Mouse (Mus musculus): ENCODE measurements around the gene Popdc3. TPM values are rescaled to one million over a fixed set of nuclear protein-coding genes. Genes with fewer than 3 reads are reported as not detected.
"Not testable (repeated sequence)": the region's sequence is repeated elsewhere in the genome, so short reads cannot be mapped to it uniquely, and the experiment has no call there.

The Popdc3 gene
- 0.51 and 0.59 TPM in 2 replicates for polyA plus RNA-seq (2015; fragmentation: Nextera tagmentation; extraction: Ambion mirVana)

- not testable (repeated sequence) for H3K4me1 ChIP-seq (ENCODE audit: control insufficient read depth, insufficient read depth, low read length); H3K36me3 ChIP-seq (ENCODE audit: control insufficient read depth, insufficient read depth, low read length); H3K9me3 ChIP-seq (ENCODE audit: control insufficient read depth, low read length); ATAC-seq; H3K4me3 ChIP-seq (ENCODE audit: low read length); H3K27me3 ChIP-seq (replicated peaks; ENCODE audit: control insufficient read depth, insufficient read depth, low read length); H3K4me2 ChIP-seq (ENCODE audit: low read depth, low read length); H3K9ac ChIP-seq (ENCODE audit: low read depth, low read length); H3K27ac ChIP-seq (ENCODE audit: low read length)
- 80% methylated on average over 1 of the region's 5 CpGs for WGBS
Observed at GRCm38 (mm10) chr10:45177798-45178197, at the start of gene Popdc3. Popdc3 (plus strand) TSS chr10:45178098.

DNA sequence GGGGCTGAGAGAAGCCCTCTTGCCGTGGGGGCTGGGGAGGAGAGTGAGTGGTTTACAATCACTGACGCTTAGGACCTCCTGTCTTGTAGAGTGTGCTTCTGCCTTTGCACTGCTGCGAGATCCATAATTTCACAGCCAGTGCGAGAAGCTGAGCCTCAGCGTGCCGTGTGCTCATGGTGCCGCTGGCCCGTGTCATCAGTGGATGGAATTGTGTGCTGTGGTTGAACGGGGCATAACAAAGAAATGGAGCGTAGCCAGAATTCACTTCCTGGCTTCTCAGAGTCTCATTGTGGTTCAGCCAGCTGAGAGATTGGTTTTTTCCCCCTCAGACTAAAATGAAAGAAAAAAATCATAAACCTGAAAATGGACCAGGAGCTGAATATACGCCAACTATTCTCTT lies 48.8 kb upstream of the Popdc3 start:
- H3K27me3 ChIP-seq (replicated peaks; ENCODE audit: control insufficient read depth, insufficient read depth, low read length), result no peaks in the 10 kb centered on the region
- H3K4me3 ChIP-seq (ENCODE audit: low read length), result no peak overlapping the region
- H3K27ac ChIP-seq (ENCODE audit: low read length), result no peak overlapping the region
- no peak overlapping the region for H3K4me2 ChIP-seq (ENCODE audit: low read depth, low read length)
- H3K9ac ChIP-seq (ENCODE audit: low read depth, low read length), result no peak overlapping the region
- 63% methylated on average over 11 of the region's 11 CpGs for WGBS
- ATAC-seq, result no peak
- H3K9me3 ChIP-seq (ENCODE audit: control insufficient read depth, low read length), result no peaks in the 10 kb centered on the region
- peaks cover 3% of the 10 kb centered on the region; the same call in 1 of the 2 replicates for H3K36me3 ChIP-seq (ENCODE audit: control insufficient read depth, insufficient read depth, low read length)
- H3K4me1 ChIP-seq (ENCODE audit: control insufficient read depth, insufficient read depth, low read length), result 0 out of 2 replicates have a peak, but pooled peaks cover 4% of the 10 kb centered on the region

GRCm38 (mm10) chr10:45130004-45130403 lies 47.9 kb upstream of the Popdc3 start:
- 67% methylated on average over 6 of the region's 6 CpGs for WGBS

GRCm38 (mm10) chr10:45132371-45132770 lies 45.5 kb upstream of the Popdc3 start:
- ATAC-seq, result no peak
- no peak overlapping the region for H3K27ac ChIP-seq (ENCODE audit: low read length)
- WGBS, result 71% methylated on average over 4 of the region's 4 CpGs
- no peak overlapping the region for H3K4me2 ChIP-seq (ENCODE audit: low read depth, low read length)
- no peak overlapping the region for H3K9ac ChIP-seq (ENCODE audit: low read depth, low read length)
- H3K27me3 ChIP-seq (replicated peaks; ENCODE audit: control insufficient read depth, insufficient read depth, low read length), result no peaks in the 10 kb centered on the region
- H3K36me3 ChIP-seq (ENCODE audit: control insufficient read depth, insufficient read depth, low read length), result peaks cover 5% of the 10 kb centered on the region; the same call in 1 of the 2 replicates
- H3K9me3 ChIP-seq (ENCODE audit: control insufficient read depth, low read length), result no peaks in the 10 kb centered on the region
- H3K4me3 ChIP-seq (ENCODE audit: low read length), result no peak overlapping the region
- 0 out of 2 replicates have a peak, but pooled peaks cover 4% of the 10 kb centered on the region for H3K4me1 ChIP-seq (ENCODE audit: control insufficient read depth, insufficient read depth, low read length)

More at GRCm38 (mm10) chr10:45130004-45130403, 47.9 kb upstream of the Popdc3 start:
- Histone ChIP-seq H3K4me1 (ENCODE audit: control insufficient read depth, insufficient read depth, low read length) (0 out of 2 replicates have a peak, but pooled peaks cover 4% of the 10 kb centered on the region), H3K4me3 (ENCODE audit: low read length) (no peak overlapping the region), H3K4me2 (ENCODE audit: low read depth, low read length) (no peak overlapping the region), H3K36me3 (ENCODE audit: control insufficient read depth, insufficient read depth, low read length) (peaks cover 3% of the 10 kb centered on the region; the same call in 1 of the 2 replicates), H3K27me3 (replicated peaks; ENCODE audit: control insufficient read depth, insufficient read depth, low read length) (no peaks in the 10 kb centered on the region), H3K9ac (ENCODE audit: low read depth, low read length) (no peak overlapping the region), H3K9me3 (ENCODE audit: control insufficient read depth, low read length) (no peaks in the 10 kb centered on the region), H3K27ac (ENCODE audit: low read length) (no peak overlapping the region)
- peak; percentile 92 for ATAC-seq

GRCm38 (mm10) chr10:45136806-45137205 lies 41.1 kb upstream of the Popdc3 start:
- no peak overlapping the region for H3K27ac ChIP-seq (ENCODE audit: low read length)
- 89% methylated on average over 7 of the region's 7 CpGs for WGBS
- no peak for ATAC-seq
- no peaks in the 10 kb centered on the region for H3K9me3 ChIP-seq (ENCODE audit: control insufficient read depth, low read length)
- no peak overlapping the region for H3K4me2 ChIP-seq (ENCODE audit: low read depth, low read length)
- peaks cover 3% of the 10 kb centered on the region; the same call in 1 of the 2 replicates for H3K36me3 ChIP-seq (ENCODE audit: control insufficient read depth, insufficient read depth, low read length)
- no peaks in the 10 kb centered on the region for H3K27me3 ChIP-seq (replicated peaks; ENCODE audit: control insufficient read depth, insufficient read depth, low read length)
- H3K4me1 ChIP-seq (ENCODE audit: control insufficient read depth, insufficient read depth, low read length), result no peaks in the 10 kb centered on the region
- no peak overlapping the region for H3K4me3 ChIP-seq (ENCODE audit: low read length)
- H3K9ac ChIP-seq (ENCODE audit: low read depth, low read length), result no peak overlapping the region

- Histone ChIP-seq H3K9me3 (ENCODE audit: control insufficient read depth, low read length) (no peaks in the 10 kb centered on the region), H3K27me3 (replicated peaks; ENCODE audit: control insufficient read depth, insufficient read depth, low read length) (no peaks in the 10 kb centered on the region), H3K4me2 (ENCODE audit: low read depth, low read length) (no peak overlapping the region), H3K36me3 (ENCODE audit: control insufficient read depth, insufficient read depth, low read length) (0 out of 2 replicates have a peak, but pooled peaks cover 3% of the 10 kb centered on the region), H3K27ac (ENCODE audit: low read length) (no peak overlapping the region), H3K9ac (ENCODE audit: low read depth, low read length) (no peak overlapping the region), H3K4me3 (ENCODE audit: low read length) (no peak overlapping the region), H3K4me1 (ENCODE audit: control insufficient read depth, insufficient read depth, low read length) (no peaks in the 10 kb centered on the region)
- WGBS, result 74% methylated on average over 4 of the region's 4 CpGs
- ATAC-seq, result no peak
Observed at GRCm38 (mm10) chr10:45139910-45140309, 38.0 kb upstream of the Popdc3 start.

- no peaks in the 10 kb centered on the region for H3K9me3 ChIP-seq (ENCODE audit: control insufficient read depth, low read length)
- no peak overlapping the region for H3K27ac ChIP-seq (ENCODE audit: low read length)
- H3K4me3 ChIP-seq (ENCODE audit: low read length), result no peak overlapping the region
- H3K27me3 ChIP-seq (replicated peaks; ENCODE audit: control insufficient read depth, insufficient read depth, low read length), result no peaks in the 10 kb centered on the region
- 87% methylated on average over 7 of the region's 7 CpGs for WGBS
- H3K4me1 ChIP-seq (ENCODE audit: control insufficient read depth, insufficient read depth, low read length), result no peaks in the 10 kb centered on the region
- no peak overlapping the region for H3K9ac ChIP-seq (ENCODE audit: low read depth, low read length)
- no peak for ATAC-seq
- H3K36me3 ChIP-seq (ENCODE audit: control insufficient read depth, insufficient read depth, low read length), result no peaks in the 10 kb centered on the region
- H3K4me2 ChIP-seq (ENCODE audit: low read depth, low read length), result no peak overlapping the region
Observed at GRCm38 (mm10) chr10:45140474-45141212, 37.3 kb upstream of the Popdc3 start.

DNA sequence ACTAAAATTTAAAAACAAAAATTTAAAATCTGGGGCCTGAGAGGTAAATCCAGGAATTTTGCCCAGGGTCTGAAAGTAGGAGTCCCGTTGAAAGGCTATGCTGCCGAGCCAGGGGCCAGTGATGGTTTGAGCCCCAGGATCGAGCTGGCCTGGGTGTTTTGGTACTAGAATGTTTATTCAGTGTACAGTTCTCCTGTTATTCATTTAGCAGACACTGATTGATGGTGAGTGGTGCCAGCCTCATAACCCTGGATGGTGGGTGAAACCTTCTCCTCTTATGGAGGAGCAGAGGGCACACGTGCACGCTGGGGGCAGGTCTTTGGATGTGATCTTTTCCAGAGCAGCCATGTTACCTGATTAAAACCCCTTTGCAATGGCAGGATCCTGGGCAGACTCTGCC lies 35.5 kb upstream of the Popdc3 start:
- Histone ChIP-seq H3K9ac (ENCODE audit: low read depth, low read length) (no peak overlapping the region), H3K27me3 (replicated peaks; ENCODE audit: control insufficient read depth, insufficient read depth, low read length) (no peaks in the 10 kb centered on the region), H3K36me3 (ENCODE audit: control insufficient read depth, insufficient read depth, low read length) (no peaks in the 10 kb centered on the region), H3K27ac (ENCODE audit: low read length) (no peak overlapping the region), H3K4me1 (ENCODE audit: control insufficient read depth, insufficient read depth, low read length) (peaks cover 5% of the 10 kb centered on the region; the same call in 1 of the 2 replicates), H3K4me2 (ENCODE audit: low read depth, low read length) (no peak overlapping the region), H3K9me3 (ENCODE audit: control insufficient read depth, low read length) (no peaks in the 10 kb centered on the region), H3K4me3 (ENCODE audit: low read length) (no peak overlapping the region)
- no peak for ATAC-seq
- WGBS, result 61% methylated on average over 5 of the region's 5 CpGs

- H3K36me3 ChIP-seq (ENCODE audit: control insufficient read depth, insufficient read depth, low read length), result no peaks in the 10 kb centered on the region
- H3K27ac ChIP-seq (ENCODE audit: low read length), result no peak overlapping the region
- 92% methylated on average over 6 of the region's 6 CpGs for WGBS
- H3K4me2 ChIP-seq (ENCODE audit: low read depth, low read length), result no peak overlapping the region
- H3K9me3 ChIP-seq (ENCODE audit: control insufficient read depth, low read length), result no peaks in the 10 kb centered on the region
- H3K9ac ChIP-seq (ENCODE audit: low read depth, low read length), result no peak overlapping the region
- H3K4me1 ChIP-seq (ENCODE audit: control insufficient read depth, insufficient read depth, low read length), result peaks cover 5% of the 10 kb centered on the region; the same call in 1 of the 2 replicates
- ATAC-seq, result no peak
- no peak overlapping the region for H3K4me3 ChIP-seq (ENCODE audit: low read length)
- no peaks in the 10 kb centered on the region for H3K27me3 ChIP-seq (replicated peaks; ENCODE audit: control insufficient read depth, insufficient read depth, low read length)
Observed at GRCm38 (mm10) chr10:45144038-45144817, 33.7 kb upstream of the Popdc3 start.

Measured in intestine, embryonic 16.5 days (tissue).